Mouse (Mus musculus) spleen, adult 2 months (tissue): ENCODE measurements at regions not wholly inside any gene's neighbourhood (a gene's known extent, or its start where the extent isn't known, plus 50 kb on each side); places are given as distances from the start of the nearest gene placed in this dataset.

Source experiments
- CTCF ChIP-seq: fragments of 200-500 bp; IDR thresholded peaks from 2 replicates; pipeline ENCODE4 v1.5.1; 2011; ENCODE audit warnings: mild to moderate bottlenecking, inconsistent platforms; ENCODE audit not compliant: insufficient read depth, insufficient read length, insufficient replicate concordance; ENCODE audit errors: extremely low read depth
- POLR2A ChIP-seq: fragments of 200-500 bp; IDR thresholded peaks from 2 replicates; pipeline ENCODE4 v1.6.1; 2011; ENCODE audit warnings: low read depth, low read length, inconsistent platforms

GRCm38 (mm10) chr2:9709466-9709865 is 171.6 kb upstream of the 4930412O13Rik start:
- TF ChIP-seq POLR2A (no peak), CTCF (no peak)
